Mouse (Mus musculus): Measurements from ENCODE around the gene Arf3.
A peak's percentile ranks its signal among the peaks of the same experiment; 100 is the strongest.
"Not testable (repeated sequence)": the region's sequence is repeated elsewhere in the genome, so short reads cannot be mapped to it uniquely, and the experiment has no call there.

The Arf3 gene

GRCm38 (mm10) chr15:98749093-98749492 lies 13.9 kb downstream of the Arf3 start:
- no peak for DNase-seq

- DNase-seq: no peak
Observed at GRCm38 (mm10) chr15:98747296-98747695, 15.7 kb downstream of the Arf3 start.

GRCm38 (mm10) chr15:98746344-98746965 lies 16.6 kb downstream of the Arf3 start:
- no peak for DNase-seq

- DNase-seq: not testable (repeated sequence)
Observed at GRCm38 (mm10) chr15:98743863-98744262, 19.2 kb downstream of the Arf3 start.

GRCm38 (mm10) chr15:98742766-98743428 lies 20.1 kb downstream of the Arf3 start:
- no peak for DNase-seq

GRCm38 (mm10) chr15:98740219-98740618 lies 22.8 kb downstream of the Arf3 start:
- no peak for DNase-seq

GRCm38 (mm10) chr15:98738796-98739195 lies 24.2 kb downstream of the Arf3 start:
- no peak for DNase-seq

DNA sequence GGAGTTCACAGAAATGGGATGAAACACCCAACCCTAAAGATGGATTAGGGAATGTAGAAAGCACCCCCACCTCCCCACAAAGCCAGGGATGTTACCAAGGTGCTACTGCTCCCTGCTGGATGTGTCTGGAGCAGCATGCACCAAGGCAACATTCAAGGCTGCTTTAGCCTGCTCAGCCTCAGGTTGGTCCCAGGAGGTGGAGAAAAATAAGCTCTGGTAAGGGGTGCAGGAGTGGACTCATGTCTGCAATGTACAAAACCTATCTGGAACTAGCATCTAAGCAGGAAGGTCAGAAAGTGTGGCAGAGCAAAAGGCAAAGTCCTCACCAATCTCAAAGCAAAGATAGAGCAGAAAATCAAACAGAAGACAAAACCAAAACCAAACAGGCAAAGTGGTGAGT lies 25.1 kb downstream of the Arf3 start:
- peak; percentile 60 for DNase-seq

DNA sequence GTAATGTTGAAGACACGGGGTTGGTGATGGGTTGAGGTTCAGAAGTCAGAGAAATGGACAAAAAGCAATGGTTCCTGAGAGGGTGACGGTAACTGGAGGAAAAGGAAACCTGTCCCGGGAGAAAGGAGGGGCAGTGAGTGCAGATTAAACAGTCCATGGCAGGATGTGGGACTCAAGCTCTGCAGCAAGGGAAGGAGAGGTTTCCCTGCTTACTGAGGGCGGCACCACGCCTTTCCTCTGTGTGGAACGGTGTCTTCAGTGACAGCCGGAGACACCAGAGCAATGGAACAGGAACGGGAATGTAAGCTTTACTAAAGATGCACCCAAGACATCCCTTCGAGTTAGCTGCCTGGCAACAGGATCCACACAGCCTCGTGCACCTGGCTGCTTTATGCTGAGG lies 26.5 kb downstream of the Arf3 start:
- no peak for DNase-seq

GRCm38 (mm10) chr15:98733976-98734566 lies 28.9 kb downstream of the Arf3 start:
- no peak for DNase-seq

GRCm38 (mm10) chr15:98733370-98733769 lies 29.6 kb downstream of the Arf3 start:
- no peak for DNase-seq

DNA sequence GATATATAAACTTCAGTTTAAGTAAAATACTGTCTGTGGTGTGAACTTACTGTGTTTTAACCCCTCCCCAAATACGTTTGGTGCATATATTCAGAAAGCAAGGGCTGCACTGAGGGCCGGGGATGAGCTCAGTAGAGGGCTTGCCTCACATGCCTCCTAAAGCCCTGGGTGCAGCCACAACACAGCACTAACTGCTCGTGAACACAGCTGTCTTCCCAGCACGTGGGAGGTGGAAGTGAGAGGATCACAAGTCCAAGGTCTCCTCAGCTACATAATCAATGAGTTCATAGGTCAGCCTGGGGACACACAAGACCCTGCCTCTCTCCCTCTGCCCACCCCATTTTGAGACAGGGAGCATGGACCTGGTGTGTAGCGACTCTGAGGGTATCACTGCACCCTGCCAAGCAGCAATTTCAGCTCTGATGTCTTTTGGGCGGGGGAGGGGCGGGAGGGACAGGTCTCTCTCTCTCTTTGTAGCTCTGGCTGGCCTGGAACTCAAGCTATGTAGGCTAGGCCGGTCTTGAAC lies 30.9 kb downstream of the Arf3 start:
- no peak for DNase-seq

GRCm38 (mm10) chr15:98730790-98731189 lies 32.2 kb downstream of the Arf3 start:
- no peak for DNase-seq

DNA sequence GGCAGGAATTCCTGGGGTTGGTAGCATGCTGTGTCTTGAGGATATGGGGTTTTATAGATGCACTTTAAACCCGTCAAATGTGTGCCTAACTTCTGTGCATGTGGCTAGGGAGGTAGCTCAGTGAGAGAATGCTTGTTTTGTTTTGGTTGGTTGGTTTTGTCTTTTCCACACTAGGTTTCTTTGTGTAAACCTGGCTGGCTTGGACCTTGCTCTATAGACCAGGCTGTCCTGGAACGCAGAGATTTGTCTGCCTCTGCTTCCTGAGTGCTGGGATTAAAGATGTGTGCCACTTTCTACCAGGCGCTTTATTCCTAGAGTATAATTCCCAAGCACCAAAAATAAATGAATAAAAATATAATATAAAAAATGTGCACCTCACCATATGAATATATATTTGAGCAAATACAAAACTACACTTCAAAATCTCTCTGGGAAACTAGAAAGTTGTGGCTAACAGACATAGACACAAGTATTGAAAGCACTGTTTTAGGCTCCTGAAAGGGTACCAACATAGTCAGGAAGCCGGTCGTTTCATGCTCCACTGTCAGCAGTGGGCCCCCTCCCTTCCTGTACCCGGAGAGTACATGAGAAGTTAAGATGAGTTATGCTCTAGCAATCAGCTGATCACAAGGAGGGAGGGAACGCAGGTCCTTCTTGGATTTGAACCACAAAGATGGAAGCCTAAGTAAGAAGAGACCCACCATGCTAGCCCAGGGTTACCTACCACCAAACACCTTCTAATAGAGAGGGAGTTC lies 33.0 kb downstream of the Arf3 start:
- DNase-seq: no peak

GRCm38 (mm10) chr15:98728366-98728765 lies 34.6 kb downstream of the Arf3 start:
- DNase-seq: no peak

DNA sequence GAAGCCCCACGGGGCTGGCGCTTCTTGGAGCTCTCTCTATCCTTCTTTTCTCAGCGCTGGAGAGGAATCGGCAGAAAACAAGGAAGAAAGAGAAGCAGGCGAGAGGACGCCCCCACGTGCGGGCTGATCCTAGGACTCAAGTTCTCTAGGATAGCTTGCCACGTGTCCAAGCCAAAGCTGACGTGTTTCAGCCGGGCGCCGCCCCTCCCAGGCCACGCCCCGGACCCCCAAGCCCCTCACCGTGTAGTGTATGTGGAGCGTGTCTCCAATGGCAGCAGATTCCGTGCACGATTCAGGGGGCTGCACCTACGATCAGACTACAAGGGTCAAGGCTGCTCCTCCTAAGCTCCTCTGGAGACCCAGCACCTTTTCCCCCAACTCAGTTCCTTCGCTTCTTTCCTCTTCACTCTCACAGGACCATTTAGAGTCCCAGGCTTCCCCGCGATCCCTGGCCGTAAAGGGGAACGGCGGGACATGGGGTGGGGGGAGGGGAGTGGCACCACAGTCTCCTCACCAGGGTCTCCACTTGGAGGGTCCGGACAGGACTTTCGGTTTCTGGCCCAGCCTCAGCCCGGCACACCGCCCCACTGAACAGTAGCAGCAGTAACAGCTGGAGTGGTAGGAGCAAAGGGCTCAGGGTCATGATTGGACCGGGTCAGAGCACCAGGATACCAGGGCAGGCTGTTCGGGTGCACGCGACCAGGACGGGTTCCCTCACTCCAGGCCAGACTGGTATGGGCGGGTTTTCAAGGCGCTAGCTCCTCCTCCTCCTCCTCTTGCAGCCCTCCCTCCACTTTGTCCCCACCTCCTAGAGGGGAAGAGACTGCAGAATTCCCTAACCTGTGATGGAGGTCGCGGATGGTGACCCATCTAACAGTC lies 35.3 kb downstream of the Arf3 start, which contains the start of gene Fkbp11:
Gene Fkbp11 (minus strand): TSS at position 756 of the 879 bp plus-strand sequence.
- peak; percentile 71 for DNase-seq

- no peak for DNase-seq
Observed at GRCm38 (mm10) chr15:98726746-98727145, 36.3 kb downstream of the Arf3 start.

DNA sequence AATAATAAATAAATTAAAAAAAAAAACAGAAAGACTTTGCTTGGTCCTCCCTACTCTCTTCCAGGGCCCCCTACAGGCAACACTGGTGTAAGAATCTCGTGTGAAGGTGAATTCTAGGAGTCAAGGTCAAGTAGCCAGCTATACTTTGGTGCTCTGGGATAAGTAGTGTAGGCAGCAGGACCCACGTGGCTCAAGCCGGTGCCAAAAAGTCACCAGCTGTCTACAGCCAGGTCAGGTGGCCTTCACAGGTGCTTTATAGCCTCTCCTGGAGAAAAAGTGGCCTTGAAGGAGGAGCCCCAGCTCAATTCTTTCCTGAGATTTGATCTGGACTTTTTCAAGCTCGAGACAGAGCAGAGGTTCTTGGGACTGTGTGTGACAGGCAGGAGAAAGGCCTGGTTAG lies 36.9 kb downstream of the Arf3 start:
- DNase-seq: no peak

DNA sequence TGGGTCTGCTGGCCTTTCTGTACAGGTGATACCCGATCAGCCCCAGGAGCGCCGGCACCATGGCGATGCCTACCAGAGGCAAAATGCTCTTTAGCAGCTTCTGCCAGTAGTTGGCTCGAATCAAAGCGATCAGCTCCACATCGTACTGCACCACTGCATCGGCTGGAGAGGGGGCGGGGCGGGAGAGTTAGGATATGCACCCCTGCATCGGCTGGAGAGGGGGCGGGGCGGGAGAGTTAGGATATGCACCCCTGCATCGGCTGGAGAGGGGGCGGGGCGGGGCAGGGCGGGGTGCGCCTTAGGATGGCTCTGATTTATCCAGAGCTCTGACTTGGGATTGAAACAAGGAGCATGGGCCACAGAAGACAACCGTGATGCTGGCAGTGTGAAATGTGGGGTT lies 38.6 kb downstream of the Arf3 start:
- no peak for DNase-seq

GRCm38 (mm10) chr15:98722854-98723253 lies 40.2 kb downstream of the Arf3 start:
- no peak for DNase-seq

DNA sequence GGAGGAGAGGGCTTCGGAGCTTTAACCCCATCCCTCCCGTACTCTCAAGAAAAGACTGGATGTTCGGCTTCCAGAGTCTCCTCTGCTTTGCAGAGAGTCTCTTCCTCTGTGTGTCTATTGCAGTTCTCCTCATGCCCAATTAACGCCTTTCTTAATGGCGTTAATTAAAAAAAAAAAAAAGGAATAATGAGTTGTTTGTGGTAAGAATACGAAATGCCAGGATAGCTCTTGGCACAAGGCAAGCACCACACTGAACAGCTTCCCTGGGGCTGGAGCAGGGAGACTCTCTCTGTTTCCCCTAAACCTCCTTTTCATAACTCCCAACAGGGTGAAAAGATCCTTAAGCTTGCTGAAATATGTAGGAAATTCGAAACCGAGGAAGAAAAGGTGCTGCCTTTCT lies 40.8 kb downstream of the Arf3 start:
- DNase-seq: no peak

GRCm38 (mm10) chr15:98717301-98717700 lies 45.7 kb downstream of the Arf3 start:
- DNase-seq: no peak

All from lung, postnatal 14 days (tissue).